Mouse (Mus musculus): Measurements from ENCODE around the gene Stk32c. TPM values are rescaled to one million over a fixed set of nuclear protein-coding genes. Genes with fewer than 3 reads are reported as not detected.
A peak's percentile ranks its signal among the peaks of the same experiment; 100 is the strongest.

Gene Stk32c
- polyA plus RNA-seq, 1 experiment: 5.1 TPM

GRCm38 (mm10) chr7:139081158-139081557 lies 131.9 kb downstream of the Stk32c start:
- Histone ChIP-seq H3K27ac (ENCODE audit: control insufficient read depth, insufficient read depth, low read depth, low read length) (no peak overlapping the region), H3K4me3 (ENCODE audit: control insufficient read depth, low read depth, low read length) (no peak overlapping the region), H3K27me3 (ENCODE audit: control insufficient read depth, insufficient read depth, low read length) (no peaks in the 10 kb centered on the region), H3K4me1 (ENCODE audit: control insufficient read depth, insufficient read depth, low read length) (peaks cover 3% of the 10 kb centered on the region), H3K36me3 (ENCODE audit: control insufficient read depth, insufficient read depth, low read length) (no peaks in the 10 kb centered on the region)
- TF ChIP-seq CTCF (IDR thresholded peaks at IDR 0.05; ENCODE audit: control insufficient read depth, insufficient read depth, insufficient replicate concordance, low read depth, low read length) (no peak), POLR2A (IDR thresholded peaks at IDR 0.05; ENCODE audit: control insufficient read depth, low read depth, low read length) (no peak)

- Histone ChIP-seq H3K27ac (ENCODE audit: control insufficient read depth, insufficient read depth, low read depth, low read length) (no peak overlapping the region), H3K4me1 (ENCODE audit: control insufficient read depth, insufficient read depth, low read length) (no peaks in the 10 kb centered on the region), H3K36me3 (ENCODE audit: control insufficient read depth, insufficient read depth, low read length) (no peaks in the 10 kb centered on the region), H3K27me3 (ENCODE audit: control insufficient read depth, insufficient read depth, low read length) (no peaks in the 10 kb centered on the region), H3K4me3 (ENCODE audit: control insufficient read depth, low read depth, low read length) (no peak overlapping the region)
- TF ChIP-seq POLR2A (IDR thresholded peaks at IDR 0.05; ENCODE audit: control insufficient read depth, low read depth, low read length) (no peak), CTCF (IDR thresholded peaks at IDR 0.05; ENCODE audit: control insufficient read depth, insufficient read depth, insufficient replicate concordance, low read depth, low read length) (peak; percentile 20; the same call in 1 of the 2 replicates)
Measured at GRCm38 (mm10) chr7:139080714-139081113, 132.4 kb downstream of the Stk32c start.

GRCm38 (mm10) chr7:139079141-139079540 lies 134.0 kb downstream of the Stk32c start:
- Histone ChIP-seq H3K27me3 (ENCODE audit: control insufficient read depth, insufficient read depth, low read length) (no peaks in the 10 kb centered on the region), H3K4me1 (ENCODE audit: control insufficient read depth, insufficient read depth, low read length) (no peaks in the 10 kb centered on the region), H3K27ac (ENCODE audit: control insufficient read depth, insufficient read depth, low read depth, low read length) (no peak overlapping the region), H3K4me3 (ENCODE audit: control insufficient read depth, low read depth, low read length) (no peak overlapping the region), H3K36me3 (ENCODE audit: control insufficient read depth, insufficient read depth, low read length) (no peaks in the 10 kb centered on the region)
- TF ChIP-seq CTCF (IDR thresholded peaks at IDR 0.05; ENCODE audit: control insufficient read depth, insufficient read depth, insufficient replicate concordance, low read depth, low read length): no peak
- TF ChIP-seq POLR2A (IDR thresholded peaks at IDR 0.05; ENCODE audit: control insufficient read depth, low read depth, low read length): no peak

- TF ChIP-seq CTCF (IDR thresholded peaks at IDR 0.05; ENCODE audit: control insufficient read depth, insufficient read depth, insufficient replicate concordance, low read depth, low read length): no peak
- no peak for TF ChIP-seq POLR2A (IDR thresholded peaks at IDR 0.05; ENCODE audit: control insufficient read depth, low read depth, low read length)
- Histone ChIP-seq H3K4me3 (ENCODE audit: control insufficient read depth, low read depth, low read length) (no peak overlapping the region), H3K27ac (ENCODE audit: control insufficient read depth, insufficient read depth, low read depth, low read length) (no peak overlapping the region), H3K36me3 (ENCODE audit: control insufficient read depth, insufficient read depth, low read length) (no peaks in the 10 kb centered on the region), H3K4me1 (ENCODE audit: control insufficient read depth, insufficient read depth, low read length) (no peaks in the 10 kb centered on the region), H3K27me3 (ENCODE audit: control insufficient read depth, insufficient read depth, low read length) (no peaks in the 10 kb centered on the region)
Measured at GRCm38 (mm10) chr7:139078181-139078580, 134.9 kb downstream of the Stk32c start.

- Histone ChIP-seq H3K4me3 (ENCODE audit: control insufficient read depth, low read depth, low read length) (no peak overlapping the region), H3K27ac (ENCODE audit: control insufficient read depth, insufficient read depth, low read depth, low read length) (no peak overlapping the region), H3K4me1 (ENCODE audit: control insufficient read depth, insufficient read depth, low read length) (no peaks in the 10 kb centered on the region), H3K36me3 (ENCODE audit: control insufficient read depth, insufficient read depth, low read length) (no peaks in the 10 kb centered on the region), H3K27me3 (ENCODE audit: control insufficient read depth, insufficient read depth, low read length) (no peaks in the 10 kb centered on the region)
- TF ChIP-seq CTCF (IDR thresholded peaks at IDR 0.05; ENCODE audit: control insufficient read depth, insufficient read depth, insufficient replicate concordance, low read depth, low read length) (no peak), POLR2A (IDR thresholded peaks at IDR 0.05; ENCODE audit: control insufficient read depth, low read depth, low read length) (no peak)
Measured at GRCm38 (mm10) chr7:139077283-139077682, 135.8 kb downstream of the Stk32c start.

- no peak overlapping the region for H3K4me3 ChIP-seq (ENCODE audit: control insufficient read depth, low read depth, low read length)
- no peaks in the 10 kb centered on the region for H3K4me1 ChIP-seq (ENCODE audit: control insufficient read depth, insufficient read depth, low read length)
- no peaks in the 10 kb centered on the region for H3K36me3 ChIP-seq (ENCODE audit: control insufficient read depth, insufficient read depth, low read length)
- no peak for TF ChIP-seq POLR2A (IDR thresholded peaks at IDR 0.05; ENCODE audit: control insufficient read depth, low read depth, low read length)
- TF ChIP-seq CTCF (IDR thresholded peaks at IDR 0.05; ENCODE audit: control insufficient read depth, insufficient read depth, insufficient replicate concordance, low read depth, low read length): no peak
- no peak overlapping the region for H3K27ac ChIP-seq (ENCODE audit: control insufficient read depth, insufficient read depth, low read depth, low read length)
- H3K27me3 ChIP-seq (ENCODE audit: control insufficient read depth, insufficient read depth, low read length): no peaks in the 10 kb centered on the region
Measured at GRCm38 (mm10) chr7:139075054-139075794, 137.9 kb downstream of the Stk32c start.

GRCm38 (mm10) chr7:139074189-139074588 lies 138.9 kb downstream of the Stk32c start:
- H3K4me3 ChIP-seq (ENCODE audit: control insufficient read depth, low read depth, low read length): no peak overlapping the region
- no peaks in the 10 kb centered on the region for H3K36me3 ChIP-seq (ENCODE audit: control insufficient read depth, insufficient read depth, low read length)
- no peaks in the 10 kb centered on the region for H3K27me3 ChIP-seq (ENCODE audit: control insufficient read depth, insufficient read depth, low read length)
- no peaks in the 10 kb centered on the region for H3K4me1 ChIP-seq (ENCODE audit: control insufficient read depth, insufficient read depth, low read length)
- H3K27ac ChIP-seq (ENCODE audit: control insufficient read depth, insufficient read depth, low read depth, low read length): no peak overlapping the region
- no peak for TF ChIP-seq POLR2A (IDR thresholded peaks at IDR 0.05; ENCODE audit: control insufficient read depth, low read depth, low read length)
- TF ChIP-seq CTCF (IDR thresholded peaks at IDR 0.05; ENCODE audit: control insufficient read depth, insufficient read depth, insufficient replicate concordance, low read depth, low read length): no peak
